Mouse (Mus musculus) olfactory bulb, adult 2 months (tissue): ENCODE data around the gene Gm5485. TPM values are rescaled to one million over a fixed set of nuclear protein-coding genes. Genes with fewer than 3 reads are reported as not detected.

Source experiments
- H3K27ac ChIP-seq: fragments of 200-500 bp; 2 replicates; pipeline ENCODE4 v1.5.1; 2012; ENCODE audit warnings: low read depth, low read length; ENCODE audit not compliant: insufficient read depth
- H3K4me1 ChIP-seq: fragments of 200-500 bp; 2 replicates; pipeline ENCODE4 v1.6.1; 2012; ENCODE audit warnings: low read length; ENCODE audit not compliant: control insufficient read depth, insufficient read depth
- H3K4me3 ChIP-seq: fragments of 200-500 bp; 2 replicates; pipeline ENCODE4 v1.5.1; 2012; ENCODE audit warnings: mild to moderate bottlenecking, low read depth, low read length, moderate library complexity; ENCODE audit not compliant: insufficient read depth
- CTCF ChIP-seq: fragments of 200-500 bp; IDR thresholded peaks from 2 replicates; pipeline ENCODE4 v1.5.1; 2012; ENCODE audit warnings: low read depth, mild to moderate bottlenecking, low read length, moderate library complexity; ENCODE audit not compliant: insufficient read depth
- POLR2A ChIP-seq: fragments of 200-500 bp; IDR thresholded peaks from 2 replicates; pipeline ENCODE4 v1.6.1; 2012; ENCODE audit warnings: mild to moderate bottlenecking, low read depth, low read length, moderate library complexity; ENCODE audit not compliant: insufficient read depth
- WGBS: fragments of 180-500 bp; shearing (Covaris S2); methylation state at CpG from one replicate; pipeline ENCODE4 v1.1.7; 2018; 5-methylcytosine and 5-hydroxymethylcytosine counted together
- polyA plus RNA-seq: library from polyadenylated mRNA; stranded (reverse); fragments of >200 nt; gene quantifications from 2 replicates; pipeline ENCODE4 v1.2.4, GENCODE M21; 2012; ENCODE audit warnings: low replicate concordance; ENCODE audit not compliant: missing spikeins, insufficient read depth, insufficient read length

Gene Gm5485
- not detected in 2 replicates for polyA plus RNA-seq

- Histone ChIP-seq H3K27ac (no peak within 1 kb of the TSS), H3K4me3 (no peak within 1 kb of the TSS), H3K4me1 (no peaks in the 10 kb centered on the region)
- TF ChIP-seq CTCF (no peak), POLR2A (no peak)
- 98% methylated on average over 1 of the region's 1 CpGs for WGBS
These were observed at the start of gene Gm5485 for GRCm38 (mm10) chr16:48412246-48412645. TSS of gene Gm5485 (minus strand) at chr16:48412416.

DNA sequence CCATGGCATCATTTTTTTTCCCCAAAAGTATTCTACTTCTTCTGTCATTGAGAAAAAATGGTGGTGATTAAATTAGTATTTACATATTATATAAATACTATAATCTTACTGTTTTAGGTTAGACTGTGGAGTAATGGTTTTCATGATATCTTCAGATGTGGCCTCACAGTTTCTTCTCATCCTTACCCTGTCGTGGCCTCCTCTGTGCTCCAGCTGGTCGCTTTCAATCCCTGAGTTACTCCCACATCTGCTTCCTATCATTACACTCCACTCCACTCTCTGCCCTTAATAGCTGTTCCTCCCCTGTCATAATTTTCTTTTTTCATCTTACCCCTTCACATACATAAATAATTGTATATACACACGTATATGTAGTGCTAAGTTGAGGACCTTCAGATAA, 41.0 kb upstream of the Gm5485 start:
- H3K4me1 ChIP-seq: no peaks in the 10 kb centered on the region
- no peak overlapping the region for H3K27ac ChIP-seq
- WGBS: 85% methylated on average over 3 of the region's 3 CpGs
- no peak overlapping the region for H3K4me3 ChIP-seq
- TF ChIP-seq CTCF: no peak
- TF ChIP-seq POLR2A: no peak

- TF ChIP-seq POLR2A (no peak), CTCF (no peak)
- 74% methylated on average over 8 of the region's 8 CpGs for WGBS
- Histone ChIP-seq H3K27ac (no peak overlapping the region), H3K4me1 (no peaks in the 10 kb centered on the region), H3K4me3 (no peak overlapping the region)
These were observed 34.1 kb upstream of the Gm5485 start for GRCm38 (mm10) chr16:48446161-48446925.

- TF ChIP-seq POLR2A: no peak
- no peak for TF ChIP-seq CTCF
- no peaks in the 10 kb centered on the region for H3K4me1 ChIP-seq
- 96% methylated on average over 5 of the region's 5 CpGs for WGBS
- no peak overlapping the region for H3K4me3 ChIP-seq
- H3K27ac ChIP-seq: no peak overlapping the region
These were observed 32.4 kb upstream of the Gm5485 start for GRCm38 (mm10) chr16:48444589-48444988.

- TF ChIP-seq CTCF (no peak), POLR2A (no peak)
- Histone ChIP-seq H3K4me1 (no peaks in the 10 kb centered on the region), H3K4me3 (no peak overlapping the region), H3K27ac (no peak overlapping the region)
These were observed 25.3 kb upstream of the Gm5485 start for GRCm38 (mm10) chr16:48437476-48437875.

DNA sequence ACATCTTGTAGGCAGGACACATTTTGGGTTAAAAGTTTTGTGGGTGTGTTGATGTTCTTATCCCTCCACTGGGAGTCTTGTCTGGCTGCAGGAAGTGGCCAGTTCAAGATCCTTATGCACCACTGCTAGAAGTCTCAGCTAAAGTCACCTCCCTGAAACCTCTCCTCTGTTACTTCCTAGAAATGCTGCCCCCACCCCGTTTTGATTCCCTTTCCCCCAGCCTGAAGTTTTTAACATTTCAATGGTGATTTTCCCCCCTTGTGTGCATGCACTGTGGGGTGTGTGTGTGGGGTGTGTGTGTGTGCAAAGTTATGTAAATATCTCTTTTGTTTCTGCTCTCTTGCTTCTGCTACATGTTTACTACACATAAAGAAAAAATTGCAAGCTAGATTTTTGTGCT, 23.2 kb upstream of the Gm5485 start:
- TF ChIP-seq POLR2A (no peak), CTCF (no peak)
- H3K27ac ChIP-seq: no peak overlapping the region
- peaks cover 4% of the 10 kb centered on the region for H3K4me1 ChIP-seq
- 13% methylated on average over 1 of the region's 1 CpGs for WGBS
- H3K4me3 ChIP-seq: no peak overlapping the region

DNA sequence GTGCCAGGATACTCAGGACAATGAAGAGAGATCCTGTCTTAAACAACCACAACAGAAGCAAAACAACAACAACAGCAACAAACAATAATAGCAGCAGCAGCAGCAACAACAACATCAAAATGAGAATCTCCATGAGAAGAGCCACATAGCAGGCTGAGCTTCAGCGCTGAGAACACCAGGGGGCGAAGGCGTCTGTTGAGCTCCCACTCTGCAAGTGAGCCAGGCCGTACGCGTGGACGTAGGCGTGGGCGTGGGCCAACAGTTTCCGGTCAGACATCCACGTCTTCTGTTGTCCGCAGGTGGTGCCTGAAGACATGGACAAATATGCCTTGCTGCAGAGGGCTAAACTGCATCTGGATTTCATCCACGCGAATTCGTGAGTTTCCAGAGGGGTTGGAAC, 18.8 kb upstream of the Gm5485 start, which contains the start of gene Morc1:
Gene Morc1, plus strand, starts transcription at position 211 of the 400 bp plus-strand sequence.
- no peak within 1 kb of the TSS for H3K27ac ChIP-seq
- WGBS: 88% methylated on average over 15 of the region's 15 CpGs

GRCm38 (mm10) chr16:48429427-48429826, 17.2 kb upstream of the Gm5485 start:
- Histone ChIP-seq H3K27ac (no peak overlapping the region), H3K4me1 (peaks cover 7% of the 10 kb centered on the region), H3K4me3 (no peak overlapping the region)
- TF ChIP-seq POLR2A (no peak), CTCF (no peak)
- 26% methylated on average over 1 of the region's 1 CpGs for WGBS

More for the DNA sequence above, 18.8 kb upstream of the Gm5485 start, which contains the start of gene Morc1:
- TF ChIP-seq CTCF (no peak), POLR2A (no peak)
- Histone ChIP-seq H3K4me1 (peaks cover 7% of the 10 kb centered on the region), H3K4me3 (no peak within 1 kb of the TSS)

- TF ChIP-seq POLR2A: no peak
- no peak for TF ChIP-seq CTCF
- 86% methylated on average over 4 of the region's 4 CpGs for WGBS
- Histone ChIP-seq H3K4me1 (no peaks in the 10 kb centered on the region), H3K4me3 (no peak overlapping the region), H3K27ac (no peak overlapping the region)
These were observed 11.9 kb upstream of the Gm5485 start for GRCm38 (mm10) chr16:48424069-48424468.

GRCm38 (mm10) chr16:48422501-48422900, 10.3 kb upstream of the Gm5485 start:
- no peak for TF ChIP-seq POLR2A
- no peak for TF ChIP-seq CTCF
- Histone ChIP-seq H3K27ac (no peak overlapping the region), H3K4me1 (no peaks in the 10 kb centered on the region), H3K4me3 (no peak overlapping the region)
- whole genome bisulfite sequencing: 58% methylated on average over 2 of the region's 2 CpGs
